Mouse (Mus musculus): Measurements from ENCODE around the gene Bloc1s1. TPM values are rescaled to one million over a fixed set of nuclear protein-coding genes. Genes with fewer than 3 reads are reported as not detected.
A peak's percentile ranks its signal among the peaks of the same experiment; 100 is the strongest.

The Bloc1s1 gene
- polyA plus RNA-seq, 1 experiment from 2014 or later = 226 TPM

DNA sequence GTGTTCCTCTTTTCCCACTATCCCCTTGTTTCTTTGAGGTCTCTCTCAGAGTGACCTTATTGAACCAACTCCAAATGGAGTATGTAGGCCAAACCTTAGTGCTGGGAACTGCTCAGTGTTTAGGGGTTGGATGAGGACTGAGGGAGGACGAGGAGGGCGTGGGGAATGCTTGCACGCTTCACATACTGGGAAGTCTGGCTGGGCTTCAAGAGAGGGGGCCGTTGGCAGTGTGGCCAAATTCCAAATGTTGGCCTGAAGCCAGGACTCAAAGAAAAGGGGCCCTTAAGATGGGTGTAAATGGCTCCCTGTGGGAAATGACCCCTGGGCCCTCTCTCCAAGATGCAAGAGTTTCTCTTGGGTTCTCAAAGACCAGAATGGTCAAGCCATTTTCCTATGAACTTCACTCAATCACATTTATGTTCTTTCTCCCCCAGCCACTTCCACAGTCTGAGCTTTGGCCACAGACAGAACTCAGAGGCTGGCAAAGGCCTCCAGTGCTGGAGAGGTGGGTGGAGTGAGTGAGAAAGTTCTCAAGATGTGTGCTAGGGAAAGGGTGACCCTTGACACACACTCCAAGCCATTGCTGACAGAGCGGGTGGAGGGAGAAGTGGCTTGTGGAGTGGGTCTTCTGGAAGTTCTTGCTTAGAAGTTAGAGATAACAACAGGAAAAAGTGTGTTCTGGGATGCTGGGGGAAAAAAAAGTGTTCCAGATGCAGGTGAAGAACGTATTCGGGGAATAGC is 6.0 kb upstream of the Bloc1s1 start:
- whole genome bisulfite sequencing = 69% methylated on average over 7 of the region's 7 CpGs
- Histone ChIP-seq H3K36me3 (no peaks in the 10 kb centered on the region), H3K4me1 (peaks cover 14% of the 10 kb centered on the region), H3K4me3 (replicated peaks) (no peak overlapping the region), H3K9me3 (replicated peaks) (no peaks in the 10 kb centered on the region), H3K4me2 (replicated peaks) (no peak overlapping the region), H3K27me3 (peaks cover 42% of the 10 kb centered on the region), H3K9ac (no peak overlapping the region), H3K27ac (replicated peaks) (no peak overlapping the region)
- no peak for ATAC-seq (ENCODE audit: insufficient number of reproducible peaks, low FRiP score, low TSS enrichment, low read depth)

DNA sequence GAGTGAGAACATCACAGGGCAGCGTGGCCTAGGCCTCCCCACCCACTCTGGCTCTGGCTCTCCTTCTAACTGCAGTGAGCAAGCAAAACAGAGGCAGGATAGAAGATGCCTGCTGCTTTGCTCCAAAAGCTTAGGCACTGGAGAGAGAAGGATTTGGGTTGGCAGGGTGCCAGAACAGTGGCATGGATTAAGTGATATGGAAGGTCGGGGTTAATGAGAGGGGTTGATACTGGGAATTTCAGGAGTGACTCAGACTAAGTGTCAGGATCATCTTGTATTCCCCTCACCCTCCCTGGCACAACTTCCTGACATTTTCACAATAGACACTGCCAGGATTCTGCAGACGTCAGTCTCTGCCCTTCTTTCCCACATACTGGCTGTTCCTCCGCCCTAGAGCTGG is 4.5 kb upstream of the Bloc1s1 start:
- H3K9me3 ChIP-seq (replicated peaks) = no peaks in the 10 kb centered on the region
- no peak overlapping the region for H3K4me3 ChIP-seq (replicated peaks)
- 28% methylated on average over 4 of the region's 4 CpGs for WGBS
- peaks cover 10% of the 10 kb centered on the region for H3K4me1 ChIP-seq
- H3K36me3 ChIP-seq = no peaks in the 10 kb centered on the region
- no peak overlapping the region for H3K4me2 ChIP-seq (replicated peaks)
- no peak overlapping the region for H3K27ac ChIP-seq (replicated peaks)
- peaks cover 30% of the 10 kb centered on the region for H3K27me3 ChIP-seq
- ATAC-seq (ENCODE audit: insufficient number of reproducible peaks, low FRiP score, low TSS enrichment, low read depth) = no peak
- no peak overlapping the region for H3K9ac ChIP-seq

DNA sequence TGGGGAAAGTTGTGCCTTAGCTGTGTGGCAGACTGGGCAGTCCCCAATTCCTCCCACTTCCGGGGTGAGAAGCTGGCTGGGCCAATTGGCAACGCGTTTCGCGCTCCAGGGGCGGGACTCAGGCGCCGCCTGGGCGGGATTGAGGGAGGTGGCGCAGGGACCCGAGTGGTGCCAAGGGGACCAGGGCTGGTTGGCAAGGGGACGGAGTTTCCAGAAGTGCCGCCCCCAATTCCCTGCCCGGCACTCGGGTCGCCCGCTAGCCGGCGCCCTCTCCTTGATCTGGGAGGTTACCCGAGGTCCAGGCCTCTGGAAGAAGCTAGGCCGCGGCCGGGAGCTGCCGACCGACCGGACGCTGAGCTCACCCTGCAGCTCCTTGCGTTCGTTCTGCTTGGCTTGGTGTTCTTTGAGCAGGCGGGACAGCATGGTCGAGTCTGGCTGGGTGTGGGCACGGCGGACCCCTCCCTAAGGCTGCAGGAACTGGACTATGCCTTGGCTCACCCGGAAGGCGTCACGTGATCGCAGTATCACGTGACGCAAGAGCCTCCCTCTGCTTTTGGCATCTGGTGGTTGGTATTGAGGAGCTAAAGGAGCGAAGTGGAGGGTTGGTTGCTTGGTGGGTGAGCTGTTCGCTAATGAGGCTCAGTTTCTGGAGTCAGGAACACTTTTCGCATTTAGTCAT is 683 bp downstream of the Bloc1s1 start:
- Histone ChIP-seq H3K9ac (peak overlapping the region; percentile 72), H3K4me3 (replicated peaks) (peak overlapping the region; percentile 89), H3K9me3 (replicated peaks) (no peaks in the 10 kb centered on the region), H3K4me2 (replicated peaks) (peak overlapping the region; percentile 77), H3K4me1 (peaks cover 48% of the 10 kb centered on the region), H3K27ac (replicated peaks) (peak overlapping the region; percentile 97), H3K27me3 (no peaks in the 10 kb centered on the region), H3K36me3 (peaks cover 4% of the 10 kb centered on the region)
- ATAC-seq (ENCODE audit: insufficient number of reproducible peaks, low FRiP score, low TSS enrichment, low read depth) = peak; percentile 93
- under 1% methylated on average over 42 of the region's 42 CpGs for WGBS

DNA sequence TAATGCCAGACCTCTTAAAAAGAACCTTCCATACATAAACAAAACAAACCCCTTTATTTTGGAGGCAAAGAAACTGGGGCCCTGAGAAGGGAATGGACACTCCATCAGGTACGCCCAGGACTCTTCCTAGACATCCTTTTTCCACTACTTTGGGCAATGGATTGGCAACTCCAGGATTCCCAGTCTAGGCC is 1.1 kb downstream of the Bloc1s1 start, which contains the start of gene Rdh5:
Gene Rdh5 (minus strand): TSS at position 67 of the 191 bp plus-strand sequence.
- Histone ChIP-seq H3K27ac (replicated peaks) (peak within 1 kb of the TSS; percentile 97), H3K27me3 (no peaks in the 10 kb centered on the region), H3K4me1 (peaks cover 49% of the 10 kb centered on the region), H3K9me3 (replicated peaks) (no peaks in the 10 kb centered on the region), H3K9ac (peak within 1 kb of the TSS; percentile 72), H3K4me2 (replicated peaks) (peak within 1 kb of the TSS; percentile 77), H3K4me3 (replicated peaks) (peak within 1 kb of the TSS; percentile 89), H3K36me3 (peaks cover 8% of the 10 kb centered on the region)
- no peak for ATAC-seq (ENCODE audit: insufficient number of reproducible peaks, low FRiP score, low TSS enrichment, low read depth)
- 10% methylated on average over 1 of the region's 1 CpGs for WGBS

DNA sequence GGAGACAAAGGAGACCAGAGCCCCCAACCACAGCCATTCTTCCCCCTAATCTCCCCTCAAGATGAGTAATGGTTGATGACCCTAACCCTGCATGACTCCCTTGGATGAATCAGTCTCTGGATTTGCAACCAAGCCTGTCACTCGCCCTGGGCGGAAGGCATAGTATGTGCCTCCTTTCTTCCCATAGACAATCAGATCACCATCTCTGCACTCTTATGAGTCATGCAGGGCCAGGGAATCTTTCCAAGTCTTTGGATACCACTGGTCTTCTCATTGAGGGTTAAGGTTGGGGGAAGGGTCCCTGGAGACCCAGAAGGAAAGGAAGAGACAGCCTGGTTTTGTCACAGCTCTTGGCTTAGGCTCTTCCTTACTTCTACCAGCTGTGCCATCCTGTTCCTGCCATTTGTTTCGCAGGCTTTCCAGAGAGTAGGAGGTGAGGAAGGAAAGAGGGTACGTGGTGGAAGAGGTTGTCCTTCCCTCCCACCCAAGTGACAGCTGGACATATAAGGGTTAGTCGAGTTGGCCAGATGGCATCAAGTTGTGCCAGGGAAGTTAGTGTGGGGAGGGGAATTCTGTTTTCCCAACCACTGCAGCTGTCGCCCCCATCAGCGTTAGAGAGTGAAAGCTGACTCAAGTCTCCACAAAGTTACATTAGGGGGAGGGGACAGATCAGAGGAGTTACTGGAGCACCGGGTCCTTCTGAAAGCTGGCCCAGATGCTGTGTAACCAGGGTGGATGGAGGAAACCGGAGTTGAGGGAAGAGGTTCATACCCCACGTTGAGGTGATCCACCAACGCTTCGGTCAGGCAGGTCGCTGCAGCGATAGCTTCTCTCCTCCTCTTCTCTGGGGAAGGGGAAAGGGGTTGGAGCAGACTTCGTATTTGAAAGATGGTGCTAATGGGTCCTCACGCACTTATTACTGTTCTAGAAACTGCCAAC is 1.7 kb downstream of the Bloc1s1 start:
- Histone ChIP-seq H3K4me3 (replicated peaks) (peak overlapping the region; percentile 89), H3K4me1 (peaks cover 51% of the 10 kb centered on the region), H3K27ac (replicated peaks) (peak overlapping the region; percentile 97), H3K36me3 (peaks cover 14% of the 10 kb centered on the region), H3K27me3 (no peaks in the 10 kb centered on the region), H3K4me2 (replicated peaks) (peak overlapping the region; percentile 77), H3K9ac (no peak overlapping the region), H3K9me3 (replicated peaks) (no peaks in the 10 kb centered on the region)
- WGBS = 67% methylated on average over 16 of the region's 16 CpGs
- no peak for ATAC-seq (ENCODE audit: insufficient number of reproducible peaks, low FRiP score, low TSS enrichment, low read depth)

DNA sequence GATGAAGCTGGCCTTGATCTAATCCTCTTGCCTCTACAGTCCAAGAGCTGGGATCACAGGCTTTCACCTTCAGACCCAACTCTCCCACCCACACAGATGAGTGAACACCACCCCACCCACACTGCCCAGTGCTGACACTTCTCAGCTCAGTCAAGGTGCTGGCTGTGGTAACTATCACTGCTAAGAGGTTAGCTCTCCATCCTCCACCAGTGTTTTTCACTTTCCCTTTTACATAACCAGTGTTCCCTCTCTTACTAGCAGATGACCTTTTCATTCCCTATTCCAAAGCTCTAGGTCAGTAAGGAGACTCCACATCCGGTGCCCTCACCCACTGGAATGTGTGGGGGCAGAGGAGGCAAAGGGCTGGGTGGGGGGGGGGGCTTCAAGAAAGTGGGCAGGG is 2.6 kb downstream of the Bloc1s1 start:
- H3K36me3 ChIP-seq = peaks cover 22% of the 10 kb centered on the region
- H3K4me3 ChIP-seq (replicated peaks) = no peak overlapping the region
- peaks cover 51% of the 10 kb centered on the region for H3K4me1 ChIP-seq
- peak overlapping the region; percentile 97 for H3K27ac ChIP-seq (replicated peaks)
- WGBS = 62% methylated on average over 1 of the region's 1 CpGs
- H3K4me2 ChIP-seq (replicated peaks) = peak overlapping the region; percentile 13; the same call in 1 of the 2 replicates
- no peak overlapping the region for H3K9ac ChIP-seq
- no peaks in the 10 kb centered on the region for H3K27me3 ChIP-seq
- ATAC-seq (ENCODE audit: insufficient number of reproducible peaks, low FRiP score, low TSS enrichment, low read depth) = no peak
- no peaks in the 10 kb centered on the region for H3K9me3 ChIP-seq (replicated peaks)

DNA sequence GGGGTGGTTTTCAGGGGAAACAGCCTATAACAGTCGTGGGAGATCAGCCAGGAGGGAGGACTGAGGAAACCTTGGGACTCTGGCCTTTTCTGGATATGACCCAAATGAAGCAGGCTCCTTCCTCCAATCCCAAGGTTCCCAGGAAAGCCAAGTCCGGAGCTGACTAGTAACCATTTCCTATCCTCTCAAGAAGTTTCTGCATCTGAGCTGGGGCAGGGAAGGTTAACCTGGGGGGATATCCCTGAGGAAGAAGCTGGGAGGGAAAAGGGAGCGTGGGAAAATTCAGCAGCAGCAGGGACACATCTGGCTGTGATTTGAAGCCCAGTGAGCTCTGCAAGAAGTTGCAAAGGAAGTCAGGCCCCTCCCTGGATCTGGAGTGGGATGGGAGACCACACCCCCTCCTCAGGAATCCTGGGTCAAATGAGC is 3.1 kb downstream of the Bloc1s1 start:
- Histone ChIP-seq H3K4me2 (replicated peaks) (peak overlapping the region; percentile 13; the same call in 1 of the 2 replicates), H3K9ac (no peak overlapping the region), H3K4me1 (peaks cover 51% of the 10 kb centered on the region), H3K36me3 (peaks cover 24% of the 10 kb centered on the region), H3K9me3 (replicated peaks) (no peaks in the 10 kb centered on the region), H3K4me3 (replicated peaks) (no peak overlapping the region), H3K27me3 (no peaks in the 10 kb centered on the region), H3K27ac (replicated peaks) (peak overlapping the region; percentile 72)
- 27% methylated on average over 3 of the region's 3 CpGs for WGBS
- ATAC-seq (ENCODE audit: insufficient number of reproducible peaks, low FRiP score, low TSS enrichment, low read depth) = no peak

DNA sequence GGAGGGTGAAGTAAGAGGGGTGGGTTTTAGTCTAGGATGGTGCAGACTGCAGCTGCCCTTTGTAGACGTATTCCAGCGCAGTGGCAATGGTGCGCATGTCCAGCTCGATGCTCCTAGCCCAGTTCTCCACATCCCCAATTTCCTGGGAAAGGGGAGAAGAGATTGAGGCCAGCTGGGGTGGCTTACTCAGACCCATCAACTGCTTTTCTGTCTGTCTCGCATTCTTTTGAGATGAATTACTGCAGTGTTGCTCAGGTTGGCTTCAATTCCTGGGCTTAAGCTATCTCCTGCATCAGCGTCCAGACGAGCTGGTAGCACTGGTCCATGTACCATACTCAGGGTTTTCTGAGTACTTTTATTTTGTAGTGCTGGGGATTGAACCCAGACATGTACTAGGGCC is 3.9 kb downstream of the Bloc1s1 start:
- peak overlapping the region; percentile 72 for H3K27ac ChIP-seq (replicated peaks)
- H3K27me3 ChIP-seq = no peaks in the 10 kb centered on the region
- H3K9ac ChIP-seq = no peak overlapping the region
- peaks cover 32% of the 10 kb centered on the region for H3K36me3 ChIP-seq
- peaks cover 51% of the 10 kb centered on the region for H3K4me1 ChIP-seq
- H3K4me2 ChIP-seq (replicated peaks) = no peak overlapping the region
- H3K9me3 ChIP-seq (replicated peaks) = no peaks in the 10 kb centered on the region
- no peak overlapping the region for H3K4me3 ChIP-seq (replicated peaks)
- ATAC-seq (ENCODE audit: insufficient number of reproducible peaks, low FRiP score, low TSS enrichment, low read depth) = no peak
- WGBS = 75% methylated on average over 7 of the region's 7 CpGs

DNA sequence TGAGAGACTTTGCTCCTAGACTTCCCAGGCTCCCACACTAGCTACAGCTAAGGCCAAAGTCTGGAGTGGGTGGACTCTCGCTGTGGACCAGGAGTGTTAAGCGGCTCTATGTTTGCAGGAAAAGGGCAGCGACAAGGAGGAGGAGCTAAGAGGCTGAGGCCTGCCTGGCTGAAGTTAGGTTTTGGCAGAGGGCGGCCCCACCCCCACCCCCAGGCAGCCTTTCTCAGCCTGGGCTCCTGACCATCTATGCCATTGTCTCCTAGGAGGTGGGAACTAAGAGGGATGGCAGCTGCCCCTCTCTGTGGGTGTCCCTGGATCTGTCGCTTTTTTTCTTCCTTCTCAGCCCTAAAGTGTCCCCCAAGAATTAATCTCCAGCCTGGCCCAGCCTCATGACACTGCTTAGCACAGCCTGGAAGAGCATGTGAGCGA is 4.6 kb downstream of the Bloc1s1 start:
- 23% methylated on average over 6 of the region's 6 CpGs for WGBS

DNA sequence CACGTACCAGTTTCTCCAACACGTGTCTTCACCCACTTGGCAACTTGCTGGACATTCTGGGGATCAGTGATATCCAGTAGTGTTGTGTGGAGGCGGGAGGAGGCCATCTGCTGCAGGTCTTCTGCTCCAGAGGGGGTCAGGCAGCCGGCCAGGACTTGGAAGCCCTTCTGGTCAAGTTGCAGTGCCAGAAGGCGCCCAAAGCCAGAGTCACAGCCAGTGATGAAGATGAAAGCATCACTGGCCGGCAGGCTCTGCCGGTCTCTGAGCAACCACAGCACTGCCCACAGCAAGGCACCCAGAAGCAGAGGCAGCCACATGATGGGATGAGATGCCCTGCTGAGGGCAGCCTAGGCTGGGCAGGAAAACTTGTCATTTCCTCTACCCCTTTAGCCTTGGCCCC is 5.6 kb downstream of the Bloc1s1 start:
- Histone ChIP-seq H3K4me1 (peaks cover 51% of the 10 kb centered on the region), H3K4me2 (replicated peaks) (no peak overlapping the region), H3K27ac (replicated peaks) (peak overlapping the region; percentile 72; the same call in 1 of the 2 replicates), H3K27me3 (no peaks in the 10 kb centered on the region), H3K36me3 (peaks cover 49% of the 10 kb centered on the region), H3K9me3 (replicated peaks) (no peaks in the 10 kb centered on the region), H3K9ac (no peak overlapping the region), H3K4me3 (replicated peaks) (no peak overlapping the region)
- 76% methylated on average over 7 of the region's 7 CpGs for WGBS
- ATAC-seq (ENCODE audit: insufficient number of reproducible peaks, low FRiP score, low TSS enrichment, low read depth) = no peak

More for the DNA sequence above, 4.6 kb downstream of the Bloc1s1 start:
- Histone ChIP-seq H3K4me3 (replicated peaks) (no peak overlapping the region), H3K36me3 (peaks cover 40% of the 10 kb centered on the region), H3K4me1 (peaks cover 49% of the 10 kb centered on the region), H3K9ac (no peak overlapping the region), H3K27me3 (no peaks in the 10 kb centered on the region), H3K9me3 (replicated peaks) (no peaks in the 10 kb centered on the region), H3K4me2 (replicated peaks) (no peak overlapping the region), H3K27ac (replicated peaks) (peak overlapping the region; percentile 72; the same call in 1 of the 2 replicates)
- no peak for ATAC-seq (ENCODE audit: insufficient number of reproducible peaks, low FRiP score, low TSS enrichment, low read depth)

DNA sequence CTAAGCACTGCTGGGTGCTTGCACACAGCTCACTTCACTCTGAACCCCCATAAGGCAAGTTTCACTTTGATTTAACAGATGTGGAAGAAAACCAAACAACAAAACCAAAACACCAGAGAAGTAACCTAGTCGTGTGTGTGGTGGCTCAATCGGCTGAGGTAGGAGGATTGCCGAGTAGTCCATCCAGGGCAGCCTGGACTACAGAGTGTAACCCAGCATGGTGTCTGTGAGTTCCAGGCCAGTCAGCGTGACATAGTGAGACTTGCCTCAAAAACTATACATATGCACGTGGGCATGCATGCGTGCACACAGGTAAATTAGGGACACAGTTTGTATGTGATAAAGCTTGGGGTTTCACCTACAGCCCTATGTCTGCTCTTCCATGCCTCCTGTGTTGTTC is 6.4 kb downstream of the Bloc1s1 start:
- no peak overlapping the region for H3K4me3 ChIP-seq (replicated peaks)
- no peaks in the 10 kb centered on the region for H3K9me3 ChIP-seq (replicated peaks)
- no peak overlapping the region for H3K27ac ChIP-seq (replicated peaks)
- H3K4me2 ChIP-seq (replicated peaks) = no peak overlapping the region
- no peak for ATAC-seq (ENCODE audit: insufficient number of reproducible peaks, low FRiP score, low TSS enrichment, low read depth)
- peaks cover 51% of the 10 kb centered on the region for H3K36me3 ChIP-seq
- no peak overlapping the region for H3K9ac ChIP-seq
- 87% methylated on average over 6 of the region's 6 CpGs for WGBS
- no peaks in the 10 kb centered on the region for H3K27me3 ChIP-seq
- H3K4me1 ChIP-seq = peaks cover 55% of the 10 kb centered on the region

All from embryonic facial prominence, embryonic 15.5 days (tissue).